Mouse (Mus musculus): ENCODE results near the gene Lasp1. TPM values are rescaled to one million over a fixed set of nuclear protein-coding genes. Genes with fewer than 3 reads are reported as not detected.

Gene Lasp1
- polyA plus RNA-seq, 1 experiment from 2014 or later = 45.1 TPM

GRCm38 (mm10) chr11:97821401-97822064, 22.7 kb downstream of the Lasp1 start:
- no peak for ATAC-seq (ENCODE audit: extremely low read depth, insufficient number of reproducible peaks, low FRiP score, low TSS enrichment)
- Histone ChIP-seq H3K4me2 (no peak overlapping the region), H3K9me3 (no peaks in the 10 kb centered on the region), H3K9ac (peak overlapping the region; percentile 42; the same call in 1 of the 2 replicates), H3K27me3 (replicated peaks) (no peaks in the 10 kb centered on the region), H3K4me1 (peaks cover 70% of the 10 kb centered on the region), H3K36me3 (peaks cover 64% of the 10 kb centered on the region), H3K27ac (replicated peaks) (peak overlapping the region; percentile 48; the same call in 1 of the 2 replicates), H3K4me3 (no peak overlapping the region)
- WGBS = 88% methylated on average over 8 of the region's 8 CpGs

GRCm38 (mm10) chr11:97822840-97823603, 24.2 kb downstream of the Lasp1 start:
- Histone ChIP-seq H3K9me3 (no peaks in the 10 kb centered on the region), H3K27me3 (replicated peaks) (no peaks in the 10 kb centered on the region), H3K36me3 (peaks cover 68% of the 10 kb centered on the region), H3K27ac (replicated peaks) (no peak overlapping the region), H3K4me3 (no peak overlapping the region), H3K9ac (peak overlapping the region; percentile 10; the same call in 1 of the 2 replicates), H3K4me1 (peaks cover 55% of the 10 kb centered on the region), H3K4me2 (no peak overlapping the region)
- 78% methylated on average over 20 of the region's 20 CpGs for WGBS
- no peak for ATAC-seq (ENCODE audit: extremely low read depth, insufficient number of reproducible peaks, low FRiP score, low TSS enrichment)

GRCm38 (mm10) chr11:97824168-97824567, 25.4 kb downstream of the Lasp1 start:
- no peak overlapping the region for H3K27ac ChIP-seq (replicated peaks)
- no peak overlapping the region for H3K4me3 ChIP-seq
- H3K9me3 ChIP-seq = no peaks in the 10 kb centered on the region
- no peak for ATAC-seq (ENCODE audit: extremely low read depth, insufficient number of reproducible peaks, low FRiP score, low TSS enrichment)
- no peak overlapping the region for H3K9ac ChIP-seq
- H3K27me3 ChIP-seq (replicated peaks) = no peaks in the 10 kb centered on the region
- H3K4me2 ChIP-seq = no peak overlapping the region
- WGBS = 91% methylated on average over 11 of the region's 11 CpGs
- H3K4me1 ChIP-seq = peaks cover 44% of the 10 kb centered on the region
- H3K36me3 ChIP-seq = peaks cover 73% of the 10 kb centered on the region

GRCm38 (mm10) chr11:97824895-97825294, 26.1 kb downstream of the Lasp1 start:
- H3K9me3 ChIP-seq = no peaks in the 10 kb centered on the region
- H3K4me2 ChIP-seq = no peak overlapping the region
- no peak for ATAC-seq (ENCODE audit: extremely low read depth, insufficient number of reproducible peaks, low FRiP score, low TSS enrichment)
- H3K9ac ChIP-seq = no peak overlapping the region
- 54% methylated on average over 6 of the region's 6 CpGs for WGBS
- H3K27ac ChIP-seq (replicated peaks) = no peak overlapping the region
- H3K36me3 ChIP-seq = peaks cover 73% of the 10 kb centered on the region
- H3K4me3 ChIP-seq = no peak overlapping the region
- peaks cover 36% of the 10 kb centered on the region for H3K4me1 ChIP-seq
- no peaks in the 10 kb centered on the region for H3K27me3 ChIP-seq (replicated peaks)

- ATAC-seq (ENCODE audit: extremely low read depth, insufficient number of reproducible peaks, low FRiP score, low TSS enrichment) = no peak
- Histone ChIP-seq H3K9ac (no peak overlapping the region), H3K27me3 (replicated peaks) (no peaks in the 10 kb centered on the region), H3K4me3 (no peak overlapping the region), H3K27ac (replicated peaks) (no peak overlapping the region), H3K4me1 (peaks cover 32% of the 10 kb centered on the region), H3K4me2 (no peak overlapping the region), H3K9me3 (no peaks in the 10 kb centered on the region), H3K36me3 (peaks cover 74% of the 10 kb centered on the region)
- 76% methylated on average over 10 of the region's 10 CpGs for WGBS
These were observed 26.5 kb downstream of the Lasp1 start for GRCm38 (mm10) chr11:97825295-97825694.

GRCm38 (mm10) chr11:97825971-97826370, 27.2 kb downstream of the Lasp1 start:
- peaks cover 77% of the 10 kb centered on the region for H3K36me3 ChIP-seq
- no peak overlapping the region for H3K9ac ChIP-seq
- H3K4me3 ChIP-seq = no peak overlapping the region
- peaks cover 25% of the 10 kb centered on the region for H3K4me1 ChIP-seq
- 80% methylated on average over 9 of the region's 9 CpGs for WGBS
- ATAC-seq (ENCODE audit: extremely low read depth, insufficient number of reproducible peaks, low FRiP score, low TSS enrichment) = no peak
- no peaks in the 10 kb centered on the region for H3K27me3 ChIP-seq (replicated peaks)
- no peaks in the 10 kb centered on the region for H3K9me3 ChIP-seq
- no peak overlapping the region for H3K4me2 ChIP-seq
- H3K27ac ChIP-seq (replicated peaks) = no peak overlapping the region

GRCm38 (mm10) chr11:97826414-97826813, 27.6 kb downstream of the Lasp1 start:
- Histone ChIP-seq H3K27ac (replicated peaks) (no peak overlapping the region), H3K4me2 (no peak overlapping the region), H3K27me3 (replicated peaks) (no peaks in the 10 kb centered on the region), H3K36me3 (peaks cover 80% of the 10 kb centered on the region), H3K9me3 (no peaks in the 10 kb centered on the region), H3K4me1 (peaks cover 21% of the 10 kb centered on the region), H3K4me3 (no peak overlapping the region), H3K9ac (no peak overlapping the region)
- no peak for ATAC-seq (ENCODE audit: extremely low read depth, insufficient number of reproducible peaks, low FRiP score, low TSS enrichment)
- WGBS = 63% methylated on average over 7 of the region's 7 CpGs

- 50% methylated on average over 6 of the region's 6 CpGs for WGBS
- no peak for ATAC-seq (ENCODE audit: extremely low read depth, insufficient number of reproducible peaks, low FRiP score, low TSS enrichment)
- Histone ChIP-seq H3K4me1 (peaks cover 17% of the 10 kb centered on the region), H3K27ac (replicated peaks) (no peak overlapping the region), H3K4me2 (no peak overlapping the region), H3K9ac (no peak overlapping the region), H3K9me3 (no peaks in the 10 kb centered on the region), H3K4me3 (no peak overlapping the region), H3K36me3 (peaks cover 85% of the 10 kb centered on the region), H3K27me3 (replicated peaks) (no peaks in the 10 kb centered on the region)
These were observed 28.9 kb downstream of the Lasp1 start for GRCm38 (mm10) chr11:97827654-97828053.

- Histone ChIP-seq H3K9ac (no peak overlapping the region), H3K4me2 (no peak overlapping the region), H3K9me3 (no peaks in the 10 kb centered on the region), H3K4me1 (peaks cover 13% of the 10 kb centered on the region), H3K36me3 (peaks cover 88% of the 10 kb centered on the region), H3K27ac (replicated peaks) (no peak overlapping the region), H3K4me3 (no peak overlapping the region), H3K27me3 (replicated peaks) (no peaks in the 10 kb centered on the region)
- WGBS = 81% methylated on average over 7 of the region's 7 CpGs
- no peak for ATAC-seq (ENCODE audit: extremely low read depth, insufficient number of reproducible peaks, low FRiP score, low TSS enrichment)
These were observed 30.6 kb downstream of the Lasp1 start for GRCm38 (mm10) chr11:97829365-97829764.

- no peak overlapping the region for H3K4me2 ChIP-seq
These were observed 31.2 kb downstream of the Lasp1 start for GRCm38 (mm10) chr11:97829913-97830476.

GRCm38 (mm10) chr11:97830501-97830900, 31.7 kb downstream of the Lasp1 start:
- Histone ChIP-seq H3K27ac (replicated peaks) (no peak overlapping the region), H3K4me1 (peaks cover 4% of the 10 kb centered on the region; the same call in 1 of the 2 replicates), H3K36me3 (peaks cover 88% of the 10 kb centered on the region), H3K27me3 (replicated peaks) (no peaks in the 10 kb centered on the region), H3K9me3 (no peaks in the 10 kb centered on the region), H3K4me3 (no peak overlapping the region), H3K4me2 (no peak overlapping the region), H3K9ac (no peak overlapping the region)
- 81% methylated on average over 6 of the region's 6 CpGs for WGBS
- ATAC-seq (ENCODE audit: extremely low read depth, insufficient number of reproducible peaks, low FRiP score, low TSS enrichment) = no peak

More at GRCm38 (mm10) chr11:97829913-97830476, 31.2 kb downstream of the Lasp1 start:
- ATAC-seq (ENCODE audit: extremely low read depth, insufficient number of reproducible peaks, low FRiP score, low TSS enrichment) = no peak
- Histone ChIP-seq H3K9ac (no peak overlapping the region), H3K27ac (replicated peaks) (no peak overlapping the region), H3K4me3 (no peak overlapping the region), H3K27me3 (replicated peaks) (no peaks in the 10 kb centered on the region), H3K4me1 (peaks cover 7% of the 10 kb centered on the region; the same call in 1 of the 2 replicates), H3K36me3 (peaks cover 88% of the 10 kb centered on the region), H3K9me3 (no peaks in the 10 kb centered on the region)
- WGBS = 82% methylated on average over 12 of the region's 12 CpGs

All from heart, embryonic 13.5 days (tissue).